Mouse (Mus musculus) bone marrow macrophage, adult 2 months (primary cell): Measurements from ENCODE around the gene Gnb2.

Experiments used
- CTCF ChIP-seq: IDR thresholded peaks from 2 replicates; pipeline ENCODE4 v1.5.1; 2012; ENCODE audit warnings: low read depth, mild to moderate bottlenecking, low read length, moderate library complexity
- POLR2A ChIP-seq: IDR thresholded peaks from 2 replicates; pipeline ENCODE4 v1.6.1; 2012; ENCODE audit warnings: mild to moderate bottlenecking, low read depth, low read length, borderline replicate concordance

DNA sequence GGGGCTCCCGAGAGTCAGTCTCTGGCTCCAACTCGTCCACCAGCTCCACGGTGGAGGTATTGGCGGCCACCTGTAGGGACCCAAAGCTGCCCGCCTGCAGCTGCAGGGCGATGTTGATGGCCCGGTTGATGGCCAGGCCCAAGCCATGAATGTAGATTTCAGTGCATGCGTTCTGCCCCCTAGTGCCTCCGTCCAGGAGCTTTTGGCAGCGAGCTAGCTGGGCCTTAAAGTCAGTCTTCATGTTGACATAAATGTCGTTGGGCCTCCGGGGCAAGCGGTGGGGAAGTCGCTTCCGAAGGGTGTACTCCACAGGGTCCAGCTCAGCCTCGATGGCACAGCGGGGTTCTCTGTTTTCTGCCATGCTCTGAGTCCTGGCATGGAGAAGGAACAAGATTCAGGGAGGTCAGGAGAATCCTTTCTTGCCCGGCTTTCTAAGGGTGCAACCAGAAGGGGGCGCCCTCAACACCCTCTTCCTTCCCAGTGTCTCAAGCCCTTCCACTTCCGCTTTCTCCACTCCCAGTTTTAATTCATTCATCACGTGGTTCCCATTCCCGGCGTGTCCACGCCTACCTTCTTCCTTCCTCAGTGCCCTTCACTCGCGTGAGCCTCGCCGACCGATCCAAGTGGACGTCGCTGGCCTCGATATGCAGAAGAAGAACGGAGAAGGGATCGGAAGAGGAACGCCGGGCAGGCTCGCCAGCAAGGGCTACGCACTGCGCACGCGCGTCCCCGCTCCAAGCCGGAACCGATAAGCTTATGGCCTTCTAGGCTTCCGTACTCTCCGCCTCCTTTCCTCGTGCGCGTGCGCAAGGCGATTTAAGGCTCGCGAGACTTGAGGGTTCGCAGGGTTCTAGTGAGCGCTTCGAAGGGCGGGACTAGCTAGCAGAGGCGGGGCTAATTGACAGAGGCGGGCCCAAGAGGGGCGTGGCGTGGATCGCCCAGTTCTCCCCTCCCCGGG, 31.3 kb downstream of the Gnb2 start, which contains the start of gene Pop7:
- TF ChIP-seq CTCF, result peak; percentile 93
- TF ChIP-seq POLR2A, result no peak
